Mouse (Mus musculus) lung, postnatal 25 days (tissue): ENCODE results near the gene Gimd1.

Source experiments
- DNase-seq: peaks from one replicate; pipeline ENCODE4 v3.0.0; 2022; ENCODE audit warnings: low spot score

Gene Gimd1

DNA sequence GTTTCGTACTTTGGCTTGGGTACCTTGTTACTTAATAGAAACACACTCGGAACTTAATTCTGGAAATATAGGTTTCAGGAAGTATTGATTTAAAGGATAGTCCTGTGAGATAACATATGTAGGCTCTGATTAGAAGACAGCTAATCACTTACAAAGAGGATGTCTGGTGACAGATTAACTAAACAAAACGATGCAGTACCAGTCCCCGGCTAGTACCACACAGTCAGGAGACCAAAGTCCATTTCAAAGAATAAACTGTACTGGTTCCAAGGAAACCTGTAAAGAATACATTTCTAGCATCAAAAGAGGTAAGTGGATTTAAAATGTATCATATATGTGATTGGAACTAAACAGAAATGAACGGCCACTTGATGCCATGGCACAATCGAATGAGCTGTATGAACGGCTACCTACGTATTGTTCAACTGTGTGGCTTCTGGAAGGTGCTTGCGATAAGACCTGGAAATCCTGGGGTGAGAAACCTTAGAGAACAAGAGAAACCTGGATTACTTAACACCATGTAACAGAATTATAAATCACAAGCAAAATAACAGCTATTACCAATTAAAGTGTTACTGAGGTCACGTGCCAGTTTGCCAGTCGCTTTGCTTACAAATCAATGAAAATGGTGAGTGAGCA is at the start of gene Gimd1:
TSS of gene Gimd1 (plus strand) at position 220 of the 639 bp plus-strand sequence.
- no peak for DNase-seq

DNA sequence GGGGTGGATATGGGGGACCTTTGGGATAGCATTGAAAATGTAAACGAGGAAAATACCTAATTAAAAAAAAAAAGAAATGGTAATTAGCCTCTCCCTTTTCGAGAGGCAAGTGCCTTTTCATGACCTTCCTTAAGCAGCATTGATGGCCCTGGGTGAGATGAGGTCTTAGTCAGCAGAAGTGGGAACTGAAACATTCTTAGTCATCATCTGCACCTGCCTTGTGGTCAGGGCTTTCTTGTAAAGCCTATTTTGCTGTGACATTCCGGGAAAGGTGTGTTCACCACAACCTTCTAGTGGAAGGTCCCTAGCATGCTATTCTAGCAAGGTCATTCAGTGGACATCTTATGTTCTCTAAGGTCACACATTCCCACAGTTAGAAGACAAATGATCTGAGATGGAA is 48.4 kb upstream of the Gimd1 start:
- no peak for DNase-seq

DNA sequence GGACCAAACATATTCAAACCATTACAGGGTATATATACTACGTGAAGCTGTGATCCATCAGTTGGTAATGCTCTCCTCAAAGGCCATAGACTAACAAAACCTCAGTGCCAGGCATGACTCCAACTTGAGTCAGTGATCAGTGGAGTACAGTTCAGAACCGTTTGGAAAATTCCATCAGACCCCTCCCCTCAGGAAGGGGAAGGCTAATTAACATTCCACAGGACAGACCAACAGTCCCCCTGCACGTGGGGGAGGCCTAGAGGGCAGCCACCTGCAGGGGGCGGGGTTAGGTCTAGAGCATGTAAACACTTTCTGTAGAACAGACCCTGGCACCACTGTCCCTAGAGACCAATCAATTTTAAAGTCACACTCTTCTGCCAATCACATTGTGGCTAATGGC is 47.3 kb upstream of the Gimd1 start:
- no peak for DNase-seq

DNA sequence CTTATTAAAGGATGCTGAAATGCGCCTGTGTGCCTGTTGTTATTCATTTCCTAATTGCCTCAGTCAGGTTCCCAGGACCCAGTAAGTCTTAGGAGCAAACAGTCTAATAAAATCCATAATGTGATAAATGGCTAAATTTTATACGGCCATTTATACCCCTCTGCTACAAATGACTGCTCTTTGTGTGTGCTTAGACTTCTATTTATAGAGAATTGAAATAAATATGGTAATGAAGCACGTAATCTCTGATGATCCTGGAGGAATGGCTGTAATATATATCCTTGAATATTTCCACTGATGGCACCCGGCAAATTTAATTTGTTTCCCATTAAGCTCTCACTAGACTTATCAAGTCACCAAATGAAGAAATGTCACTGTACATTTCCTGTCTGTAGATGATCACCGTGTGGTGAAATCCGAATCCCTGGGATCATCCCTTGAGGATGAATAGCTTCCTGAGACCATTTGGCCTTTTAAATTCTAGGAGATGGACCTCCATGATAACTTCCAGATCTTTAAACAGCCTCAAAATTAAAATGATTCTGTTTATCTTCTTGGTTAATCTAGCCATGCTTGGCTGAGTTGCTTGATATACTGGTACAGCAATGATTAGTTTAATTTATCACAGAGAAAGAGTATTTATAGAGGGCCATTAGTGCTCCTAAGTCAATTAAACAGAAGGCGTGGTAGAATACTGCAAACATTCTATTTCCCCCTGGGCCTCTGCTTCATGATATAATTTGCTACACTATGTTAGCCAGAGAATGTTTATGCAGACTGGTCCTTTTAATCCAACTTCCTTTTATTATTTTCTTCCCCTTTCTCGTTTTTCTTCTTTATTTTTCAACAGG is 44.3 kb upstream of the Gimd1 start:
- DNase-seq = no peak

GRCm38 (mm10) chr3:132588146-132588545 is 41.5 kb upstream of the Gimd1 start:
- no peak for DNase-seq

GRCm38 (mm10) chr3:132590010-132590409 is 39.6 kb upstream of the Gimd1 start:
- no peak for DNase-seq

GRCm38 (mm10) chr3:132590604-132591003 is 39.0 kb upstream of the Gimd1 start:
- DNase-seq = no peak

- no peak for DNase-seq
Observed at GRCm38 (mm10) chr3:132628741-132629140, 879 bp upstream of the Gimd1 start.

DNA sequence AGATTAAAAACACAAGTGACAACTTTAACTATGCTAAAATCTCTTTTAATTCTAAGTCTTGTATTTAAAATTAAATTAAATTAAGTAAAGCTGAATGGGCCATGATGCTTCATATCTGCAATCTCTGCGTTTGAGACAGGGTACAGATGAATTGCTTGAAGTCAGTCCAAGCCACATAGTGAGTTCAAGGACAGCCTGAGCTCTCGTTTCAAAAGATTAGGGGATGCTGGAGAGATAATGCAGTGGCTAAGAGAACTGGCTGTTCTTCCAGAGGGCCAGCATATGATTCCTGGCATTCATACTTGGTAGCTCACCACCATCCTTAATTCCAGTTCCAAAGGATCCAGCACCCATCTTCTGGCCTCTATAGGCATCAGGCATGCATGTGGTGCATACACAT is 3.6 kb downstream of the Gimd1 start:
- no peak for DNase-seq

- no peak for DNase-seq
Observed at GRCm38 (mm10) chr3:132637080-132637479, 7.5 kb downstream of the Gimd1 start.

DNA sequence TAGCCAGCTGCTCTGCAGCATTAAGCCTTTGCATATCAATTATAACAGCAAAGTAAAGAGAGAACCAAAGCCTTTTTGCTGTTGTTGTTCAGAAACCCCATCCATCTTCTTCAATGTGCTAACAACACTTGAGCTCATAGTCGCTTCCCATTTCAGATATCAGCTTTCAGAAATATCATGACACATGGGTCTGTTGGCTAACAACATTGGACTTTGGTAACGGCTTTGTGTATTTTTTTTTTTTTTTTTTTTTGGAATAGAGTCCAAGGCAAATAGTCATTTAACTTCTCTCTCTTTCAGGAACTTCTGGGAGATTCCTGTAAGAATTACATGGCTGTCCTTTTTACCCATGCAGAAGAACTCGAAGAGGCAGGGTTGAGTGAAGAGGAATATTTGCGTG is 14.5 kb downstream of the Gimd1 start:
- DNase-seq = no peak

GRCm38 (mm10) chr3:132646814-132647213 is 17.2 kb downstream of the Gimd1 start:
- no peak for DNase-seq

- DNase-seq = no peak
Observed at GRCm38 (mm10) chr3:132649368-132649767, 19.7 kb downstream of the Gimd1 start.

DNA sequence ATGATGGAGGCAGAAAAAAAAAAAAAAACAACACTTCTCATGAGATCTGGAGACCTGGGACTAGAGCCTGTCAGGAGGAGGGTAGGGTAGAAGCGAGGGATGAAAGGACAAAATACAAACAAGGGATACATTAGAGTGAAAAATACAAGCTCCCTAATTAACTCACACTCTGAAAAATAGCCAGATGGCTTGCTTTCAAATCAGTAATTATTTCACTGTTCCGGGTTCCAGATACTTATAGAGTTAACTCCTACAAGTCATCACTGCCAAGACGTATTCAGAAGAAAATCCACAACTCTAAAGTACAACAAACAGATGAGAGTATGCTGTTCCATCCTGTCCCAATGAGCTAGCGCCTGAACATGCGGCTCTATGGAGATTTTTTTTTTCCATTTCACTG is 20.6 kb downstream of the Gimd1 start:
- no peak for DNase-seq

- DNase-seq = peak; percentile 46
Observed at GRCm38 (mm10) chr3:132651776-132652175, 22.2 kb downstream of the Gimd1 start.

DNA sequence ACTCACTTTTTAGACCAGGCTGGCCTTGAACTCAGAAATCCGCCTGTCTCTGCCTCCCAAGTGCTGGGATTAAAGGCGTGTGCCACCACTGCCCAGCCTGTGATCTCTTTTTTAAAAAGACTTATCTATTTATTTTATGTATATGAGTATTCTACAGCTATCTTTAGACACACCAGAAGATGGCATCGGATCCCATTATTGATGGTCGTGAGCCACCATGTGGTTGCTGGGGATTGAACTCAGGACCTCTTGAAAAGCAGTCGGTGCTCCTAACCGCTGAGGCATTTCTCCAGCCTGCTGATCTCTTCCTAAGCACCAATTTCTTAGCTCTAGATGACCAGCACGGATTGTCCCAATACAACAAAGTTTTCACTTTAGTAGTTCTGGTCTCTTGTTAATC is 24.3 kb downstream of the Gimd1 start:
- no peak for DNase-seq

DNA sequence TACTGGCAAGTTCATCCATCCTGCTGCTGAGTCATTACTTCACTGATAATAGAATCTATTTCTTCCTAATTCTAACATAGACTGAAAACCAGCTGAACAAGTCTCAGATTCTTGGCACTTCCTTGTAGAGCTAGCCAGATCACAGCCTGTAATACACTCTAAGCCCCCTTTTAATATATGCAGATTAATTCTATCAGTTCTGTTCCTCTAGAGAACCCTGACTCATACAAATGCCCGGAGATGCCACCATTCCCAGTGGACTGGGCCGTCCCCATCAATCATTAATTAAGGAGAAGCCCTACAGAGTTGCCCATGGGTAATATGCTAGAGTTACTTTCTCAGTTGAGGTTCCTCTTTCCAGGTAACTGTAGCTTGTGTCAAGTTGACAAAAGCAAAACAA is 26.3 kb downstream of the Gimd1 start:
- DNase-seq = no peak

GRCm38 (mm10) chr3:132677494-132677893 is 47.9 kb downstream of the Gimd1 start:
- no peak for DNase-seq

- DNase-seq = peak; percentile 93
Observed at GRCm38 (mm10) chr3:132683447-132684230, 54.0 kb downstream of the Gimd1 start, which contains the start of gene Tbck. Gene Tbck (plus strand): TSS chr3:132684144.

GRCm38 (mm10) chr3:132684231-132684928 is 54.8 kb downstream of the Gimd1 start, which contains the start of gene Aimp1:
Gene Aimp1 (minus strand): TSS chr3:132684370.
- no peak for DNase-seq
